Mouse (Mus musculus) cerebellum, adult 2 months (tissue): ENCODE data around the gene Gm4792.

Experiments used
- CTCF ChIP-seq: fragments of 200-500 bp; IDR thresholded peaks from 2 replicates; pipeline ENCODE4 v1.5.1; 2011; ENCODE audit warnings: low read depth, mild to moderate bottlenecking, control low read depth, low read length, moderate library complexity, borderline replicate concordance; ENCODE audit not compliant: insufficient read depth
- POLR2A ChIP-seq: fragments of 200-500 bp; IDR thresholded peaks from 2 replicates; pipeline ENCODE4 v1.6.1; 2011; ENCODE audit warnings: low read length, control low read depth, borderline replicate concordance; ENCODE audit not compliant: insufficient read depth

DNA sequence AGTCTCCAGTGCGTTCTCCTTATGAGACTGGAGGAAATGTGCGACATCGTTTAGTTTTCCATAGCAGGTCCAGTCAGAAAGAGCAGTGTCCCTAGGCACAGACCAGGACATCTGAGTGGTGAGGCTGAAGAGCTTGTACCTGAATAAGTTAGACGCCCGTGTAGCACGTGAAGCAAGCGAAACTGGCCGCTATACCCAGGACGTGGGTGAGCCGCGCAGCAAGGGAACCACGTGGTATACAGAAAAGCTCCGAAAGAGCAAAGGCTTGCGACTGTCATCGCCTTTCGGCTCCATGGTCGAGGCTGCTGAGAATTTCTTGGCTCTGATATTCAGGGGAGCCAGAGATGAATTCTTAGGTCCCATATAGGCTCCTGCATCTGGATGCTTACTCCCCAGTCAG lies 43.0 kb upstream of the Gm4792 start:
- TF ChIP-seq POLR2A: no peak
- TF ChIP-seq CTCF: no peak
